Mouse (Mus musculus) midbrain, postnatal 0 days (tissue): ENCODE results near the gene Zfp644. TPM values are rescaled to one million over a fixed set of nuclear protein-coding genes. Genes with fewer than 3 reads are reported as not detected.

Source experiments
- ATAC-seq: fragments of 200-750 bp; cut with Nextera tagmentation; 2 replicates; pipeline ENCODE4 v1.8.0; 2017; ENCODE audit warnings: moderate number of reproducible peaks, mild to moderate bottlenecking, moderate TSS enrichment, moderate library complexity; ENCODE audit not compliant: low FRiP score
- DNase-seq: peaks from one replicate; pipeline ENCODE4 v3.0.0-alpha.2; 2015; ENCODE audit warnings: low spot score
- H3K27ac ChIP-seq: fragments of 300-500 bp; sonication (generic); 2 replicates; pipeline ENCODE4 v1.5.1; 2014; ENCODE audit warnings: low read depth, mild to moderate bottlenecking, low read length, mixed read lengths
- H3K27me3 ChIP-seq: fragments of 300-500 bp; sonication (generic); 2 replicates; pipeline ENCODE4 v1.6.1; 2014; ENCODE audit warnings: low read length, control low read depth, mixed read lengths; ENCODE audit not compliant: insufficient read depth
- H3K36me3 ChIP-seq: fragments of 300-500 bp; sonication (generic); 2 replicates; pipeline ENCODE4 v1.6.1; 2014; ENCODE audit warnings: low read length, control low read depth, mixed read lengths; ENCODE audit not compliant: insufficient read depth
- H3K4me1 ChIP-seq: fragments of 300-500 bp; sonication (generic); 2 replicates; pipeline ENCODE4 v1.6.1; 2014; ENCODE audit warnings: mild to moderate bottlenecking, control low read depth, antibody characterized with exemption, low read length, mixed read lengths; ENCODE audit not compliant: insufficient read depth
- H3K4me2 ChIP-seq: fragments of 300-500 bp; sonication (generic); 2 replicates; pipeline ENCODE4 v1.6.1; 2014; ENCODE audit warnings: low read depth, mild to moderate bottlenecking, low read length, mixed read lengths; ENCODE audit not compliant: poor library complexity, severe bottlenecking
- H3K4me3 ChIP-seq: fragments of 300-500 bp; sonication (generic); 2 replicates; pipeline ENCODE4 v1.5.1; 2014; ENCODE audit warnings: low read depth, mild to moderate bottlenecking, low read length, moderate library complexity
- H3K9ac ChIP-seq: fragments of 300-500 bp; sonication (generic); replicated peaks from 2 replicates; pipeline ENCODE4 v1.6.1; 2014; ENCODE audit warnings: mild to moderate bottlenecking, low read length, moderate library complexity, mixed read lengths; ENCODE audit not compliant: poor library complexity, severe bottlenecking
- H3K9me3 ChIP-seq: fragments of 300-500 bp; sonication (generic); 2 replicates; pipeline ENCODE4 v1.6.1; 2016; ENCODE audit warnings: low read length, control low read depth
- CTCF ChIP-seq: IDR thresholded peaks from 2 replicates; pipeline ENCODE4 v1.5.1; 2016; ENCODE audit warnings: antibody characterized with exemption, mild to moderate bottlenecking
- WGBS: fragments of 180-500 bp; shearing (Covaris S2); extraction: QIAGEN DNeasy Blood & Tissue Kit; methylation state at CpG from one replicate; pipeline ENCODE4 v1.1.7; 2014; 5-methylcytosine and 5-hydroxymethylcytosine counted together
- polyA plus RNA-seq: library from polyadenylated mRNA; unstranded; fragments of >200 nt; fragmentation: Nextera tagmentation; extraction: Ambion mirVana; gene quantifications from 2 replicates; pipeline ENCODE4 v1.2.1, GENCODE M21; 2015
- total RNA-seq: library from RNA; depleted of rRNA; stranded (reverse); fragments of >200 nt; gene quantifications from 2 replicates; pipeline ENCODE4 v1.2.3, GENCODE M21; 2014

The Zfp644 gene
- total and polyA plus RNA-seq, 2 experiments from 2014 or later = 72.2 to 89.7 TPM

DNA sequence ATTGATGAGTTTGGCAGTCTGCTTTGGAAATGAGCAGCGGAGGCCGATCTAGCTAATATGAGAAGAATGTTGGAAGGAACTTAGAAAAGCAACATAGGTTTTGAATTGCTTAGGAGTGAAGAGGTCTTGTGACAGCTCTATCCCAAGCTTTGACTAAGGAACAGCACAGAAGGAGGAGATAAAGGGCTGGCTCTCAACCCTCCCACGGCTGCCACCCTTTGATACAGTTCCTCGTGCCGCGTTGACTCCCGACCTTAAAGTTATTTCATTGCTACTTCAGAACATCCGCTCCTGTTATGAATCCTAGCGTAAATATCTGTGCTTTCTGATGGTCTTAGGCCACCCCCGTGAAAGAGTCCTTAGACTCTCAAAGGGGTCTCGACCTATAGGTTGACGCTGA, 13.5 kb upstream of the Zfp644 start:
- ATAC-seq = no peak
- Histone ChIP-seq H3K4me1 (no peaks in the 10 kb centered on the region), H3K9ac (no peak overlapping the region), H3K9me3 (no peaks in the 10 kb centered on the region), H3K36me3 (no peaks in the 10 kb centered on the region), H3K27me3 (no peaks in the 10 kb centered on the region), H3K27ac (no peak overlapping the region), H3K4me3 (no peak overlapping the region), H3K4me2 (no peak overlapping the region)
- 80% methylated on average over 12 of the region's 12 CpGs for WGBS
- no peak for TF ChIP-seq CTCF
- no peak for DNase-seq

DNA sequence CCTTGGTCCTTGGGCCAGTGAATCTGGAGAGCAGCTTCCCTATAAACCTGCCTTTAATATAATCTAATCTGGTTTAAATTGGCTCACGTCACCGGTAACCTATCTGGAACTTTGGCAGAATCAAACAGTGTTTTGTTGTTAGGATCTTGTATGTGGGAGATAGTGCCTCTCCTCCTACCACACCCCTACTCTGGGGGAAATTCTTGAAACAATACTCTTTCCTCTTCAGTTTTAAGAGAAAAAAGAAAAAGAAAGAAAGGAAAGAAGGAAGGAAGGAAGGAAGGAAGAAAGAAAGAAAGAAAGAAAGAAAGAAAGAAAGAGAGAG, 13.0 kb upstream of the Zfp644 start:
- Histone ChIP-seq H3K27ac (no peak overlapping the region), H3K9me3 (no peaks in the 10 kb centered on the region), H3K36me3 (no peaks in the 10 kb centered on the region), H3K4me2 (no peak overlapping the region), H3K9ac (no peak overlapping the region), H3K27me3 (no peaks in the 10 kb centered on the region), H3K4me3 (no peak overlapping the region), H3K4me1 (no peaks in the 10 kb centered on the region)
- no peak for ATAC-seq
- no peak for TF ChIP-seq CTCF
- DNase-seq = no peak
- WGBS = 59% methylated on average over 2 of the region's 2 CpGs

DNA sequence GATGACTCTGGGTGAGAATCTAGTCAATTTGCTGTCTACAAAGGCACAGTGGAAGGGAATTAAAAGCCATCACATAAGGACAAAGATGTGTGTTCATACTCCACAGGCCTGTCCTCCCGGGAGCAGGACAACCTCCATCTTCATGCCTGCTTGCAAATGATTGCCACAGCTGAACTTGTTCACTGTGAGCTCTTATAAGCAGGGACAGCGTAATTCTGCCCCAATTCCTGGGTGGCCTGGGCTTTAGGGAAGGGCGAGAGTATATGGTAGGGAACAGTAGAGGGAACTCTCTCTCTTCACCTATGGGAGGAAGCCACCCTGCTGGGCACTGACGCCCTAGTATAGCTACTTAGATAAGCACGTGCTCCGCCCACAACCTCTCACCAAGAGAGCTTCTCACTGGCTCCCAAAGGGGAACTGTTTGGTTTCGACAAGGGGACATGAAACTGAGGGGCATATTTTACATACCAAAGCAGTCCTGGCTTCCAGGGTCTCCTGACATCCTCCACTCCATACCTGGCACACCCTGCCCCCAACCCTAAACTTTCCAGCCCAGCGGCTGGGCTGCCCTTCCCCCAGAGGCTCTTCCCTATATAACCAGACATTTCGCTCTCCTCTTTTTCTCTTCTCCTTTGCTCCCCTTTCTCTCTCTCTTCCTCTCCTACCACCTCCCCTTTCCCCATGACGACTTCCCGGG, 12.4 kb upstream of the Zfp644 start:
- no peak overlapping the region for H3K9ac ChIP-seq
- H3K4me2 ChIP-seq = no peak overlapping the region
- DNase-seq = no peak
- no peak overlapping the region for H3K27ac ChIP-seq
- no peak for TF ChIP-seq CTCF
- H3K4me1 ChIP-seq = no peaks in the 10 kb centered on the region
- ATAC-seq = no peak
- H3K9me3 ChIP-seq = no peaks in the 10 kb centered on the region
- H3K36me3 ChIP-seq = no peaks in the 10 kb centered on the region
- no peaks in the 10 kb centered on the region for H3K27me3 ChIP-seq
- H3K4me3 ChIP-seq = no peak overlapping the region
- 52% methylated on average over 11 of the region's 11 CpGs for WGBS

DNA sequence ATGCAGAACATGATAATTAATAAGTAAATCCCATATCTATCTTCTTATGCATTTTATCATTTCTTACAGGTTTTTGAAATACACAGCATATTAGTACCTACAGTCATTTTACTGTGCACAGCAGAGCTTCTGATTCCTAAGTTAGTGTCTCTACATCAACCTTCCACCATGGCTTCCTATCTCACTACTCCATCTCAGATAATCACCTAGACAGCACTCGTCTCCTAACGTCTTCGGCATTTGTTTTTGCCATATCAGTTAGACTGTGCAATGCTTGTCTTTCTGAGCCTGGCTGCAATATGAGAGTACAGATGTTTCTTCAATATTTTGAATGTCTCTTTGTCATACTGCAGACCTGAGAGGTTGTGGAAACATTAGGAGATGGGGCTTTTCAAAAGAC, 9.3 kb upstream of the Zfp644 start:
- no peaks in the 10 kb centered on the region for H3K4me1 ChIP-seq
- no peak overlapping the region for H3K4me2 ChIP-seq
- no peaks in the 10 kb centered on the region for H3K27me3 ChIP-seq
- DNase-seq = no peak
- no peak overlapping the region for H3K4me3 ChIP-seq
- no peaks in the 10 kb centered on the region for H3K9me3 ChIP-seq
- 91% methylated on average over 3 of the region's 3 CpGs for WGBS
- no peaks in the 10 kb centered on the region for H3K36me3 ChIP-seq
- no peak overlapping the region for H3K27ac ChIP-seq
- ATAC-seq = no peak
- no peak for TF ChIP-seq CTCF
- H3K9ac ChIP-seq = no peak overlapping the region

DNA sequence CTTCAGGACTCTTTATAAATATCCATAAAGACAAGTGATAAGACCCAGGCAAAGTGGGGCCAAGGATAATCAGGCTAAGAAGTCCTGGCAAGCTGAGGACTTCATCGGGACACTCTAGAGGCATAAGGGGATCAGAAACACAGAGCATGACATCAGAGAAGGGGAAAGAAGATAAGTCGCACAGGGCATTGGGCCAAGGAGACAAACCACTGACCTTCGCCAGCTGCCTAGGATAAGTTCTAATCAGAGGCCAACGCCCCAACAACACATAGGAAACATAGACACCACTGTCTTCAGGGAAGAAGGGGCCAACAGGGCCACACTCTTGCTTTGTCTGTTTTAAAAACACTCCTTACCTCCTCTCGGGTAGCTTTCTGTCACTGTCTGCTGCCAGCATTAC, 8.1 kb upstream of the Zfp644 start:
- no peaks in the 10 kb centered on the region for H3K36me3 ChIP-seq
- WGBS = 85% methylated on average over 5 of the region's 5 CpGs
- no peak for ATAC-seq
- no peaks in the 10 kb centered on the region for H3K27me3 ChIP-seq
- H3K9me3 ChIP-seq = no peaks in the 10 kb centered on the region
- no peaks in the 10 kb centered on the region for H3K4me1 ChIP-seq
- no peak for DNase-seq
- H3K9ac ChIP-seq = no peak overlapping the region
- no peak overlapping the region for H3K4me3 ChIP-seq
- no peak overlapping the region for H3K4me2 ChIP-seq
- H3K27ac ChIP-seq = no peak overlapping the region
- no peak for TF ChIP-seq CTCF

DNA sequence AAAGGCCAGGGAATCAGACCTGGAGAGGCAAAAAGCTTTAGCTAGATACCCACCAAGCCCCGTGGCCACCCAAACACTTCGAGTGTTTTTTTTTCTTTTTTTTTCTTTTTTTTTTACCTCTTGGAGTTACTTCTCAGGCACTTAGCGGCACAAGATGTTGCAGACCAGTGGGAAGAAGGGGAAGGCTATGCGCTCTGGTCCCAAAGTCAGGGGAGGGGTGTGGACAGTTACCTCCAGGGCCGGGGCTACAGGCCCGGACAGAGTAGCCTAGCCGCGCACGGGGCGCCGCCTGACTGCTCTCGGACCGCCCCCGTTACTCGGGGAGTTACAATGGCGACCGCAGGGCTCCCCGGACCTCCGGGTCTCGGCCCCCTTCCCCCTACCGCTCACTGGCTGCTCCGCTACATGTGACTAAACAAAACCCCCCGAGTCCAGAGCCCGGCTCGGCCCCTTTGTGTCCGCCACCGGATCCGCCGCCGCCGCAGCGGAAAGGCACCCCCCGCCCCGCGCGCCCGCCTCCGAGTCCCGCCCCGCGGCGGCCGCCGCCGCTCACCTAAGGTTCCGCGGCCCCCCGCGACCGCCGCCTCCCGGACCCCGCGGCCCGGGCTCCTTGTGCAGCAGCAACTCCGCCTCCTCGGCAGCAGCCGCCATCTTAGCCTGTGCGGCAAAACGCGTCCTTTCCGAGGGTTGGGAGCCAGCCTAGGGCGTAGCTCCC, 1.2 kb downstream of the Zfp644 start:
- Histone ChIP-seq H3K4me2 (peak overlapping the region; percentile 78), H3K27me3 (no peaks in the 10 kb centered on the region), H3K9ac (peak overlapping the region; percentile 95), H3K9me3 (no peaks in the 10 kb centered on the region), H3K27ac (peak overlapping the region; percentile 97), H3K4me3 (peak overlapping the region; percentile 91), H3K36me3 (no peaks in the 10 kb centered on the region), H3K4me1 (peaks cover 6% of the 10 kb centered on the region; the same call in 1 of the 2 replicates)
- 1% methylated on average over 41 of the region's 63 CpGs for WGBS
- TF ChIP-seq CTCF = no peak
- ATAC-seq (peak; percentile 90), DNase-seq (peak; percentile 85)
